Mouse (Mus musculus) CH12.LX (cell line): Measurements from ENCODE around the gene Rbfox1. TPM values are rescaled to one million over a fixed set of nuclear protein-coding genes. Genes with fewer than 3 reads are reported as not detected.

Source experiments
- DNase-seq: peaks from one replicate; pipeline ENCODE4 v3.0.0-alpha.2; 2013; ENCODE audit errors: extremely low read depth
- H3K27ac ChIP-seq: 2 replicates; pipeline ENCODE4 v1.5.1; 2012; ENCODE audit warnings: low read depth, mild to moderate bottlenecking, control low read depth, moderate library complexity; ENCODE audit not compliant: insufficient read depth
- H3K27me3 ChIP-seq: replicated peaks from 2 replicates; pipeline ENCODE3; 2012; ENCODE audit warnings: inconsistent platforms
- H3K36me3 ChIP-seq, 2 experiments: replicated peaks in 1 of 2; 2 replicates each; pipeline versions ENCODE3 to v1.6.1; 2012; ENCODE audit warnings: inconsistent platforms in 1 of 2, low read length in 1 of 2, mild to moderate bottlenecking in 1 of 2, mixed read lengths in 1 of 2, moderate library complexity in 1 of 2; ENCODE audit not compliant: control insufficient read depth in 1 of 2, insufficient read depth in 1 of 2
- H3K4me1 ChIP-seq, 2 experiments: 2 replicates each; pipeline ENCODE4 v1.6.1; 2012; ENCODE audit warnings: inconsistent platforms in 1 of 2, moderate library complexity in 1 of 2; ENCODE audit not compliant: insufficient read depth in 2 of 2, control insufficient read depth in 1 of 2
- H3K4me2 ChIP-seq: 2 replicates; pipeline ENCODE4 v1.6.1; 2012; ENCODE audit warnings: low read depth, mild to moderate bottlenecking, control low read depth; ENCODE audit not compliant: poor library complexity, insufficient read depth, severe bottlenecking
- H3K4me3 ChIP-seq, 3 experiments: fragments of 150-350 bp in 1 of 3; sonication (generic) in 1 of 3; replicated peaks in 1 of 3; 2 replicates each; pipeline versions ENCODE3 to v1.5.1; 2011 to 2012; ENCODE audit warnings: low read depth in 2 of 3, low read length in 2 of 3, mild to moderate bottlenecking in 2 of 3, moderate library complexity in 2 of 3, control low read depth in 1 of 3, improper control_type of control experiment in 1 of 3, inconsistent platforms in 1 of 3, mixed read lengths in 1 of 3; ENCODE audit not compliant: poor library complexity in 1 of 3
- H3K79me2 ChIP-seq: replicated peaks from 2 replicates; pipeline ENCODE4 v1.6.1; 2012; ENCODE audit warnings: mild to moderate bottlenecking, moderate library complexity; ENCODE audit not compliant: control insufficient read depth, poor library complexity, insufficient read depth, severe bottlenecking; ENCODE audit errors: extremely low read depth
- H3K9ac ChIP-seq: 2 replicates; pipeline ENCODE4 v1.6.1; 2012; ENCODE audit warnings: low read depth, mild to moderate bottlenecking, control low read depth, moderate library complexity; ENCODE audit not compliant: insufficient read depth
- H3K9me3 ChIP-seq: replicated peaks from 2 replicates; pipeline ENCODE3; 2012; ENCODE audit warnings: low read length, inconsistent platforms, mixed read lengths
- BHLHE40 ChIP-seq: IDR thresholded peaks from 2 replicates; pipeline ENCODE4 v1.6.1; 2011; ENCODE audit warnings: mild to moderate bottlenecking, low read depth, low read length, improper control_type of control experiment
- CHD2 ChIP-seq: IDR thresholded peaks from 2 replicates; pipeline ENCODE4 v1.6.1; 2011; ENCODE audit warnings: low read length, improper control_type of control experiment
- CTCF ChIP-seq, 2 experiments: IDR thresholded peaks in 1 of 2; conservative IDR thresholded peaks in 1 of 2; 2 replicates each; pipeline ENCODE4 v1.5.1; 2011 to 2012; ENCODE audit warnings: low read depth in 2 of 2, low read length in 2 of 2, improper control_type of control experiment in 1 of 2, inconsistent platforms in 1 of 2, mild to moderate bottlenecking in 1 of 2, moderate library complexity in 1 of 2
- ELF1 ChIP-seq: IDR thresholded peaks from 2 replicates; pipeline ENCODE4 v1.6.1; 2014; ENCODE audit warnings: low read depth, mild to moderate bottlenecking, inconsistent platforms, low read length, improper control_type of control experiment
- EP300 ChIP-seq: IDR thresholded peaks from 2 replicates; pipeline ENCODE4 v1.6.1; 2011; ENCODE audit warnings: low read length, improper control_type of control experiment
- GABPA ChIP-seq: IDR thresholded peaks from 2 replicates; pipeline ENCODE4 v1.6.1; 2012; ENCODE audit warnings: low read depth, low read length, improper control_type of control experiment, inconsistent platforms; ENCODE audit not compliant: insufficient replicate concordance
- IRF4 ChIP-seq: IDR thresholded peaks from 2 replicates; pipeline ENCODE4 v1.6.1; 2014; ENCODE audit warnings: low read depth, mild to moderate bottlenecking, inconsistent platforms, low read length, improper control_type of control experiment
- JUN ChIP-seq: IDR thresholded peaks from 2 replicates; pipeline ENCODE4 v1.6.1; 2011; ENCODE audit warnings: low read depth, mild to moderate bottlenecking, low read length, improper control_type of control experiment, moderate library complexity; ENCODE audit not compliant: insufficient read depth
- JUND ChIP-seq: conservative IDR thresholded peaks from 2 replicates; pipeline ENCODE4 v1.6.1; 2011; ENCODE audit warnings: low read depth, low read length, improper control_type of control experiment
- MAFK ChIP-seq: IDR thresholded peaks from 2 replicates; pipeline ENCODE4 v1.6.1; 2011; ENCODE audit warnings: low read length, improper control_type of control experiment; ENCODE audit not compliant: insufficient replicate concordance
- MAX ChIP-seq: IDR thresholded peaks from 2 replicates; pipeline ENCODE4 v1.6.1; 2011; ENCODE audit warnings: low read length, improper control_type of control experiment
- MAZ ChIP-seq: IDR thresholded peaks from 2 replicates; pipeline ENCODE4 v1.6.1; 2012; ENCODE audit warnings: low read depth, mild to moderate bottlenecking, inconsistent platforms, low read length, improper control_type of control experiment, moderate library complexity
- MEF2A ChIP-seq: IDR thresholded peaks from 2 replicates; pipeline ENCODE4 v1.6.1; 2014; ENCODE audit warnings: low read depth, mild to moderate bottlenecking, inconsistent platforms, low read length, improper control_type of control experiment, borderline replicate concordance
- MXI1 ChIP-seq: IDR thresholded peaks from 2 replicates; pipeline ENCODE4 v1.6.1; 2011; ENCODE audit warnings: mild to moderate bottlenecking, low read depth, low read length, improper control_type of control experiment
- MYC ChIP-seq: IDR thresholded peaks from 2 replicates; pipeline ENCODE4 v1.6.1; 2011; ENCODE audit warnings: low read depth, mild to moderate bottlenecking, improper control_type of control experiment, low read length
- NELFE ChIP-seq: IDR thresholded peaks from 2 replicates; pipeline ENCODE4 v1.6.1; 2011; ENCODE audit warnings: low read depth, low read length, improper control_type of control experiment
- NRF1 ChIP-seq: IDR thresholded peaks from 2 replicates; pipeline ENCODE4 v1.6.1; 2014; ENCODE audit warnings: low read depth, mild to moderate bottlenecking, inconsistent platforms, low read length, improper control_type of control experiment, moderate library complexity
- PAX5 ChIP-seq: IDR thresholded peaks from 2 replicates; pipeline ENCODE4 v1.6.1; 2012; ENCODE audit warnings: low read length, inconsistent platforms, mixed read lengths
- RCOR1 ChIP-seq: conservative IDR thresholded peaks from 2 replicates; pipeline ENCODE4 v1.6.1; 2012; ENCODE audit warnings: low read depth, mild to moderate bottlenecking, inconsistent platforms, low read length, improper control_type of control experiment
- SMC3 ChIP-seq: IDR thresholded peaks from 2 replicates; pipeline ENCODE4 v1.6.1; 2011; ENCODE audit warnings: low read depth, low read length, improper control_type of control experiment
- UBTF ChIP-seq: IDR thresholded peaks from 2 replicates; pipeline ENCODE4 v1.6.1; 2012; ENCODE audit warnings: low read depth, mild to moderate bottlenecking, inconsistent platforms, low read length, improper control_type of control experiment, moderate library complexity
- USF1 ChIP-seq: IDR thresholded peaks from 2 replicates; pipeline ENCODE4 v1.6.1; 2014; ENCODE audit warnings: low read depth, mild to moderate bottlenecking, inconsistent platforms, low read length, improper control_type of control experiment
- ZNF384 ChIP-seq: IDR thresholded peaks from 2 replicates; pipeline ENCODE4 v1.6.1; 2012; ENCODE audit warnings: low read depth, low read length, improper control_type of control experiment, inconsistent platforms
- dilution Hi-C: fragments of 300-500 bp; cut with MboI; formaldehyde crosslinking; loops from 2 replicates; pipeline ENCODE4 v1.14.3; 2020; ENCODE audit warnings: low sequenced_read_pairs; ENCODE audit not compliant: extremely low pct_unique_long_range_greater_than_20kb, extremely low pct_ligation_motif_present
- in situ Hi-C: fragments of 300-500 bp; cut with MboI; formaldehyde crosslinking; loops from 3 replicates; pipeline ENCODE4 v1.14.3; 2019; ENCODE audit warnings: low sequenced_read_pairs, low pct_ligation_motif_present, low pct_unique_long_range_greater_than_20kb, mixed read lengths
- polyA plus RNA-seq: library from polyadenylated mRNA; unstranded; fragments of >175 nt; gene quantifications from 2 replicates; pipeline ENCODE4 v1.2.1, GENCODE M21; 2012; ENCODE audit warnings: low read depth; ENCODE audit not compliant: insufficient read length
- total RNA-seq, 2 experiments: library from RNA; depleted of rRNA; stranded (reverse); fragments of 300-350 nt in 1 of 2; fragments of >200 nt in 1 of 2; gene quantifications; 2 replicates each; pipeline ENCODE4 v1.2.3; 2012 to 2014

The Rbfox1 gene
- total and polyA plus RNA-seq, 3 experiments, result not detected

DNA sequence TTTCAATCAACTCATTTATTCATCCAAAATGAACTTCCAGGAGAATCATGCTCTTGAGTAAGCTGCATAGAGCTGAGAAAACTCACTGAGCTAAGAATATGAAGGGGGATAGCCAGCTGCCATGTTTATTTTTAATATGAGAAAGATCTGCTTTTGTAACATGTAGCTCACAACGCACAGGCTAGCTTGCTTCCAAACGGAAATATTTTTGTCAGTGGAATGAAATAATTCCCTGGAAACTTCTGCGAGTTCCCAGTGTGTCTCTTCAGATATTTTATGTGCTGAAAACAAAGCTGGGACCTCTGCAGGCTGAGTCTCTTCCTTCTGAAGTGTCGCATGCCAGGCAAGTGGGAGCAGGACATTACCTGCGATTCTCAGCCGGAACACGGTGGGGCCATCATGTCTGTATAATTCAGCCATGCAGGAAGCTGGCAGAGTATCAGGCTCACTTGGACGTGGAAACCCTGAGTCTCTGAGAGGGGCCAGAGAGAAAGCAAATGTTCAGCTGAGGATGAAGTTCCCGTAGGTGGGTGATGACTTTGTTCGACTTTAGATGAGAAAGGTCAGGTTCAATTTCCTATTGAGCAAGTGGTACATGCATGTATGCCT, 190.4 kb downstream of the Rbfox1 start:
- Histone ChIP-seq H3K4me1 (no peaks in the 10 kb centered on the region), H3K4me3 (no peak overlapping the region), H3K79me2 (no peaks in the 10 kb centered on the region), H3K27ac (no peak overlapping the region), H3K9ac (no peak overlapping the region), H3K27me3 (no peaks in the 10 kb centered on the region), H3K36me3 (no peaks in the 10 kb centered on the region), H3K9me3 (peaks cover 61% of the 10 kb centered on the region), H3K4me2 (no peak overlapping the region)
- in situ Hi-C loops, result no loop called here
- DNase-seq, result no peak
- TF ChIP-seq MAFK (no peak), CHD2 (no peak), MAX (no peak), PAX5 (no peak), IRF4 (no peak), MAZ (no peak), MXI1 (no peak), ZNF384 (no peak), MYC (no peak)
- dilution Hi-C loops, result no loop called here

DNA sequence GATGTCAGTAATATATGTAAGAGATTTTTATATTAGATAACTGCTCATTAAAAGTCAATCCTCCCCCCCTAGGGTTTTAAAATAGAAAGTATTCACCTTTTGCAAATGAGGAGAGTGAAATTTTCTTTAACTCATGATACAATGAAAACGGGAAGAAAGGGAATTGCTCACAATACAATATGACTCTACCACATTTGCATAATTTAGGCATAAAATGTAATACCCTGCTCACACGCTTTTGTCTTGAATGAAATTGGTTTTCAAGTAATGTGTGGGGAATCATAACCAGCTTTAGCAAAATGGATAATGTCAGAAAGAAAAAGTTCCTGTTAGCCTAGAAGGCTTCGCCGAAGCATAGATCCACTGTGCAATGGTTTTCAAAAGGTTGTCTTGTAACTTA, 193.9 kb downstream of the Rbfox1 start:
- in situ Hi-C loops, result no loop called here
- no peak for DNase-seq
- dilution Hi-C loops, result no loop called here

More for the DNA sequence above, 193.9 kb downstream of the Rbfox1 start:
- peaks cover 49% of the 10 kb centered on the region for H3K9me3 ChIP-seq
- no peaks in the 10 kb centered on the region for H3K79me2 ChIP-seq
- no peak for TF ChIP-seq ELF1
- no peak for TF ChIP-seq CHD2
- no peak for TF ChIP-seq CTCF (conservative IDR thresholded peaks at IDR 0.05 in 1 of 2, IDR thresholded peaks at IDR 0.05 in 1 of 2; ENCODE audit: low read depth in 2 of 2, low read length in 2 of 2)
- TF ChIP-seq EP300, result no peak
- no peak for TF ChIP-seq SMC3
- TF ChIP-seq UBTF, result no peak
- TF ChIP-seq JUN, result no peak
- no peak for TF ChIP-seq GABPA
- TF ChIP-seq MXI1, result no peak
- TF ChIP-seq RCOR1, result no peak
- TF ChIP-seq NELFE, result no peak
- no peak for TF ChIP-seq JUND
- no peak for TF ChIP-seq MAFK
- no peak for TF ChIP-seq USF1
- TF ChIP-seq ZNF384, result no peak
- TF ChIP-seq BHLHE40, result no peak
- no peak for TF ChIP-seq NRF1
- no peak for TF ChIP-seq MEF2A
- TF ChIP-seq, all 38 proteins: peak for 0
- H3K27ac ChIP-seq, result no peak overlapping the region
- H3K27me3 ChIP-seq, result no peaks in the 10 kb centered on the region
- no peak overlapping the region for H3K4me2 ChIP-seq
- H3K4me1 ChIP-seq, result no peaks in the 10 kb centered on the region
- H3K9ac ChIP-seq, result no peak overlapping the region
- H3K36me3 ChIP-seq, result no peaks in the 10 kb centered on the region
- no peak overlapping the region for H3K4me3 ChIP-seq
